Mouse (Mus musculus): Measurements from ENCODE around the gene Col23a1. TPM values are rescaled to one million over a fixed set of nuclear protein-coding genes. Genes with fewer than 3 reads are reported as not detected.

Gene Col23a1
- polyA plus RNA-seq, 1 experiment from 2014 or later = 24.1 TPM

Other genes starting within 250 kb of the Col23a1 start
- gene Olfr1375, start 241.8 kb upstream of the Col23a1 start, polyA plus RNA-seq (2016; fragmentation: Nextera tagmentation; extraction: Ambion mirVana) = not detected in 2 replicates
- gene Zfp354a, start 230.7 kb upstream of the Col23a1 start, polyA plus RNA-seq (2016; fragmentation: Nextera tagmentation; extraction: Ambion mirVana) = 7.7 and 7.9 TPM in 2 replicates
- gene Gm12569, start 69.4 kb upstream of the Col23a1 start, polyA plus RNA-seq (2016; fragmentation: Nextera tagmentation; extraction: Ambion mirVana) = not detected in 2 replicates
- gene Clk4, start 28.2 kb upstream of the Col23a1 start, polyA plus RNA-seq (2016; fragmentation: Nextera tagmentation; extraction: Ambion mirVana) = 101 and 126 TPM in 2 replicates
- 0.91 TPM in 1 of 2 replicates, not detected in the other for gene BC049762, start 26.9 kb upstream of the Col23a1 start, polyA plus RNA-seq (2016; fragmentation: Nextera tagmentation; extraction: Ambion mirVana)